Mouse (Mus musculus): ENCODE measurements around the gene Tmtc1.

The Tmtc1 gene

GRCm38 (mm10) chr6:148315106-148315505 is 129.1 kb downstream of the Tmtc1 start:
- no peak for DNase-seq (ENCODE audit: low read depth, low spot score)

GRCm38 (mm10) chr6:148310981-148311380 is 133.2 kb downstream of the Tmtc1 start:
- DNase-seq (ENCODE audit: low read depth, low spot score) = no peak

- DNase-seq (ENCODE audit: low read depth, low spot score) = no peak
Measured at GRCm38 (mm10) chr6:148305821-148306220, 138.4 kb downstream of the Tmtc1 start.

- no peak for DNase-seq (ENCODE audit: low read depth, low spot score)
Measured at GRCm38 (mm10) chr6:148305191-148305590, 139.0 kb downstream of the Tmtc1 start.

- no peak for DNase-seq (ENCODE audit: low read depth, low spot score)
Measured at GRCm38 (mm10) chr6:148302261-148302660, 141.9 kb downstream of the Tmtc1 start.

- DNase-seq (ENCODE audit: low read depth, low spot score) = no peak
Measured at GRCm38 (mm10) chr6:148297086-148297485, 147.1 kb downstream of the Tmtc1 start.

- DNase-seq (ENCODE audit: low read depth, low spot score) = no peak
Measured at GRCm38 (mm10) chr6:148296418-148296817, 147.8 kb downstream of the Tmtc1 start.

- no peak for DNase-seq (ENCODE audit: low read depth, low spot score)
Measured at GRCm38 (mm10) chr6:148294506-148294905, 149.7 kb downstream of the Tmtc1 start.

GRCm38 (mm10) chr6:148290865-148291264 is 153.3 kb downstream of the Tmtc1 start:
- DNase-seq (ENCODE audit: low read depth, low spot score) = no peak

GRCm38 (mm10) chr6:148283224-148283881 is 160.8 kb downstream of the Tmtc1 start:
- DNase-seq (ENCODE audit: low read depth, low spot score) = no peak

- DNase-seq (ENCODE audit: low read depth, low spot score) = no peak
Measured at GRCm38 (mm10) chr6:148279240-148279639, 164.9 kb downstream of the Tmtc1 start.

- no peak for DNase-seq (ENCODE audit: low read depth, low spot score)
Measured at GRCm38 (mm10) chr6:148276418-148276817, 167.8 kb downstream of the Tmtc1 start.

- no peak for DNase-seq (ENCODE audit: low read depth, low spot score)
Measured at GRCm38 (mm10) chr6:148275046-148275445, 169.1 kb downstream of the Tmtc1 start.

- no peak for DNase-seq (ENCODE audit: low read depth, low spot score)
Measured at GRCm38 (mm10) chr6:148260729-148261101, 183.5 kb downstream of the Tmtc1 start.

GRCm38 (mm10) chr6:148259979-148260728 is 184.0 kb downstream of the Tmtc1 start:
- DNase-seq (ENCODE audit: low read depth, low spot score) = peak; percentile 19

- DNase-seq (ENCODE audit: low read depth, low spot score) = no peak
Measured at GRCm38 (mm10) chr6:148259074-148259473, 185.1 kb downstream of the Tmtc1 start.

- no peak for DNase-seq (ENCODE audit: low read depth, low spot score)
Measured at GRCm38 (mm10) chr6:148257805-148258204, 186.4 kb downstream of the Tmtc1 start.

GRCm38 (mm10) chr6:148256109-148256508 is 188.1 kb downstream of the Tmtc1 start:
- DNase-seq (ENCODE audit: low read depth, low spot score) = no peak

GRCm38 (mm10) chr6:148255395-148256053 is 188.7 kb downstream of the Tmtc1 start:
- no peak for DNase-seq (ENCODE audit: low read depth, low spot score)

- no peak for DNase-seq (ENCODE audit: low read depth, low spot score)
Measured at GRCm38 (mm10) chr6:148249221-148249620, 195.0 kb downstream of the Tmtc1 start.

GRCm38 (mm10) chr6:148248625-148249024 is 195.6 kb downstream of the Tmtc1 start:
- DNase-seq (ENCODE audit: low read depth, low spot score) = peak; percentile 41

GRCm38 (mm10) chr6:148246544-148246943 is 197.6 kb downstream of the Tmtc1 start:
- DNase-seq (ENCODE audit: low read depth, low spot score) = no peak

GRCm38 (mm10) chr6:148244836-148245235 is 199.4 kb downstream of the Tmtc1 start:
- DNase-seq (ENCODE audit: low read depth, low spot score) = no peak

All from embryo, embryonic 11.5 days (tissue).